Mouse (Mus musculus) frontal cortex, postnatal 14 days (tissue): Measurements from ENCODE around the gene Lrmda.
"Not testable (repeated sequence)": the region's sequence is repeated elsewhere in the genome, so short reads cannot be mapped to it uniquely, and the experiment has no call there.

Source experiments
- DNase-seq, 2 experiments: peaks; one replicate each; pipeline ENCODE4 v3.0.0; 2022; ENCODE audit warnings: low spot score in 2 of 2

Lrmda gene

GRCm38 (mm10) chr14:22800020-22800419 lies 780.5 kb downstream of the Lrmda start:
- DNase-seq: no peak

- DNase-seq: no peak
Measured at GRCm38 (mm10) chr14:22800871-22801636, 781.5 kb downstream of the Lrmda start.

GRCm38 (mm10) chr14:22801714-22802113 lies 782.2 kb downstream of the Lrmda start:
- DNase-seq: not testable (repeated sequence)

- no peak for DNase-seq
Measured at GRCm38 (mm10) chr14:22807324-22807723, 787.8 kb downstream of the Lrmda start.

GRCm38 (mm10) chr14:22807726-22808594 lies 788.4 kb downstream of the Lrmda start:
- peak; percentile 37 to 69 for DNase-seq

- DNase-seq: no peak
Measured at GRCm38 (mm10) chr14:22808595-22809166, 789.2 kb downstream of the Lrmda start.

GRCm38 (mm10) chr14:22809229-22809628 lies 789.7 kb downstream of the Lrmda start:
- no peak for DNase-seq

GRCm38 (mm10) chr14:22810531-22810930 lies 791.0 kb downstream of the Lrmda start:
- no peak for DNase-seq

- no peak for DNase-seq
Measured at GRCm38 (mm10) chr14:22812824-22813223, 793.3 kb downstream of the Lrmda start.

- no peak for DNase-seq
Measured at GRCm38 (mm10) chr14:22813389-22813788, 793.9 kb downstream of the Lrmda start.

GRCm38 (mm10) chr14:22814811-22815345 lies 795.4 kb downstream of the Lrmda start:
- no peak for DNase-seq

GRCm38 (mm10) chr14:22817346-22818201 lies 798.1 kb downstream of the Lrmda start:
- DNase-seq: no peak

- no peak for DNase-seq
Measured at GRCm38 (mm10) chr14:22818202-22818530, 798.7 kb downstream of the Lrmda start.

GRCm38 (mm10) chr14:22822942-22823341 lies 803.4 kb downstream of the Lrmda start:
- no peak for DNase-seq

GRCm38 (mm10) chr14:22826825-22827224 lies 807.3 kb downstream of the Lrmda start:
- DNase-seq: no peak

GRCm38 (mm10) chr14:22837058-22837457 lies 817.5 kb downstream of the Lrmda start:
- no peak for DNase-seq

- no peak for DNase-seq
Measured at GRCm38 (mm10) chr14:22841136-22841535, 821.6 kb downstream of the Lrmda start.

GRCm38 (mm10) chr14:22844006-22844405 lies 824.5 kb downstream of the Lrmda start:
- no peak for DNase-seq

GRCm38 (mm10) chr14:22845401-22845800 lies 825.9 kb downstream of the Lrmda start:
- DNase-seq: no peak

GRCm38 (mm10) chr14:22847011-22847786 lies 827.7 kb downstream of the Lrmda start:
- no peak for DNase-seq

GRCm38 (mm10) chr14:22849108-22849507 lies 829.6 kb downstream of the Lrmda start:
- DNase-seq: no peak
